Mouse (Mus musculus) T-helper 2 cell (primary cell): Measurements from ENCODE around the gene Cdc45.
"Not testable (repeated sequence)": the region's sequence is repeated elsewhere in the genome, so short reads cannot be mapped to it uniquely, and the experiment has no call there.

Source experiments
- in situ Hi-C: fragments of 300-600 bp; cut with MboI, MseI; formaldehyde crosslinking; loops from one replicate; pipeline ENCODE4 v1.15.1; 2025; ENCODE audit warnings: high pct_unique_total_duplicates

Cdc45 gene

GRCm38 (mm10) chr16:18811468-18812384 lies at the start of gene Cdc45, which contains the start of gene Ufd1:
TSS of gene Cdc45 (minus strand) at chr16:18811987.
TSS of gene Ufd1 (plus strand) at chr16:18811779.
- in situ Hi-C loops, result loop anchor here (10.0 to 25.0 kb wide), 2 partner anchors 549 to 1173 kb away; partner anchors contain the start of genes Gm49776 and Klhl6

GRCm38 (mm10) chr16:18860186-18860585 lies 48.4 kb upstream of the Cdc45 start:
- in situ Hi-C loops, result loop anchor here (5.0 kb wide), 1 partner anchor 168 kb away; no protein-coding TSS in a partner anchor

DNA sequence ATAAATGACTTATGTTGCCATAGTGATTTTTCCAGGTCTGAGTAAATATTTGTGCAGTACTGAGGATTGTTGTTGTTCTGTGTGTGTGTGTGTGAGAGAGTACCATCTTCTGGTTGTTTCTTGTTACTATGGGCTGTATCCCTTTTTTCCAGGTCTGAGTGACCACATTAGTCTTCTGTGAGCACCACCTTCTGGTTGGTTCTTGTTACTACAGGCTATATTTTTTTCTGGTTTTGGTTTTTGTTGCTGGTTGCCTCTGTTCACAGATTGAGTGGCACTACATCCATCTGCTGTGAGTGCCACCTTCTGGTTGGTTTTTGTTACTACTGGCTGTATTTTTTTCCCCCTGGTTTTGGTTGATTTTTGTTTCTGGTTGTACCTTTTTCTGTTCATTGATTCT lies 46.8 kb upstream of the Cdc45 start:
- in situ Hi-C loops, result no loop called here

- in situ Hi-C loops, result not testable (repeated sequence)
These were observed 37.9 kb upstream of the Cdc45 start for GRCm38 (mm10) chr16:18849521-18850190.

GRCm38 (mm10) chr16:18846301-18846820 lies 34.6 kb upstream of the Cdc45 start:
- in situ Hi-C loops, result no loop called here

DNA sequence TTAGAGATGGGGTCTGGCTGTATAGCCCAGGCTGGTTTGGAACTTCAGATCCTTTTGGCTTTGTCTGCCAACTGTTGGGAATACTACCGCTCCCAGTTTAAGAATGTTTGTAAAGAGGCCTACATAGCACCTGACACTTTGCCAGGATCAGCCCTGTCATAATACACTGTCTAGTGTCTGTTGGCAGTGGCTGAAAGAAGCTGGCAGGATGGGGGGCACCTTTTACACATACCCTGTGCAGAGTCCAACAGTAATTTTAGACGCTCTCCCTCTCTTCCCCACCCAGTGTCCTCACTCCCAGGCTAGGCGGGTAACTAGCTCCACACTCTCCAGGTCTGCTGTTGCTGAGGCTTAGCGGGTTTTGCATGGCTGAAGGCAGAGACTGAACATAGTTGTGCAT lies 26.6 kb upstream of the Cdc45 start:
- in situ Hi-C loops, result no loop called here

DNA sequence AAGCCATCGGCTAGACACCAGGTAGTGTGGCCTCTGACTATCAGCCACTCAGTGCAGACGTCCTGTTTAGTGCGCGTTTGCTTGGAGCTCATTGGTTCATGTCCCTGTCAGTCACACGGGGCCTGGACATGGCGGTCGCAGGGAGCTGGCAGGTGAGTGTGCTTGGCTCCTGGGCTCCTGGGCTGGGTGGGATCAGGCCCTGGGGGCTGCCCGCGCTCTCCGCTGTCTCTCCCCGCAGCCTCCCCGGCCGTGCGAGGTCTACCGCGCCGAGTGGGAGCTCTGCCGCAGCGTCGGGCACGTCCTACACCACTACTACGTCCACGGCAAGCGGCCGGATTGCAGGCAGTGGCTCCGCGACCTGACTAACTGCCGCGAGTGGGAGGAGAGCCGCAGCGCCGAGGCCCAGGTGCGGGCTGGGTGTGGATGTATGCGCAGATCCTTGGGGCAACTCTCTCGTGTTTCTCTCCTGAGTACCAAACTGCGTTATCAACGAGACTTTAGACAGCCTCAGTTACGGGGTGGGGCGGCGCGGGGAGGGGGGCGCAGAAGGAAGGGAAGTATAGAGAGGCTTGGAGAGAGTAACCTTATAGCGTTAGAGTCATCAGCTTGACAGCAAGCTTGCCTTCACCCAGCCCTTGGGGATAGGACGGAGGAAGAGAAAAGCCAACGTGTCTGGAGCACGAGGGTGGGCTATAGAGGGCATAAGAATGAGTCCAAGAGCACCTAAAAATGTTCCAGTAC lies 24.9 kb upstream of the Cdc45 start, which contains the start of the genes 2510002D24Rik and Gm28539:
TSS of gene 2510002D24Rik (plus strand) at position 111 of the 741 bp plus-strand sequence.
TSS of gene Gm28539 (plus strand) at position 117 of the 741 bp plus-strand sequence.
- in situ Hi-C loops, result no loop called here

DNA sequence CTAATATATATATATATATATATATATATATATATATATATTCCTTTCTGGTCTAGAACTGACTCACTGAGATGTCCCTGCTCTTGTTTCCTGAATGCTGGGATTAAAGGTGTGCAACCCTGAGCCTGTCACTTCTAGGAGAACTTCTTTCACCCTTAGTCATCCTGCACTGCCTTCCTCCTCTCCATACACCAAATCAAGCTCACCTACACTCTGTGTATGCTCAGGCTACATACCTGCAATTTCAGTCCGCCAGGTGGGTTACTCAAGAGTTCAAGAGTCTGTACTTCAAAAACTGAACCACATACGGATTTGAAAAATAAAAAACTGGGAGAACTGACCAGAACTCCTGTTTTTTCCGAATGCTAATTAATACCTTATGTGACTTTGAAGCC lies 24.3 kb upstream of the Cdc45 start:
- in situ Hi-C loops, result no loop called here

DNA sequence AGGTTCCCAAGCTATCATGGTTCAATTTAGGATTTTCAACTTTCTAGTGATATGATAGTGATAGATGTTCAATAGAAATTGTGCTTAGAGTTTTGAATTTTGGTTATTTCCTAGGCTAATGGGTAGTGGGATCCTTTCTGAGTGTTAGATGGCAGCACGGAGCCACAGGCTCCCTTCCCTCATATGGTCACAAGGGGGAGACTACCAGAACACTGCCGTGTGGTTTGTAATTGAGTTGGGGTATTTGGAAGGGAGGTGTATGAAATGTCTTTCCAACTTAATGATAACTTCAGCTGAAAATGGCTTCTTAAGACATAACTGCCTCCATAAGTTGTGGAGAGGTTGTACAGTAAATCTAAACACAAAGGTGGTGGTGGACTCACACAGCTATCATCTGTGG lies 21.7 kb upstream of the Cdc45 start:
- in situ Hi-C loops, result no loop called here

- in situ Hi-C loops, result no loop called here
These were observed 17.3 kb upstream of the Cdc45 start for GRCm38 (mm10) chr16:18829102-18829501.

- in situ Hi-C loops, result no loop called here
These were observed 16.8 kb upstream of the Cdc45 start for GRCm38 (mm10) chr16:18828630-18829029.

GRCm38 (mm10) chr16:18822925-18823324 lies 11.1 kb upstream of the Cdc45 start:
- in situ Hi-C loops, result loop anchor here (25.0 kb wide), 1 partner anchor 561 kb away; the partner anchor contains the start of gene Gm49776

- in situ Hi-C loops, result loop anchor here (25.0 kb wide), 1 partner anchor 560 kb away; the partner anchor contains the start of gene Gm49776
These were observed 10.6 kb upstream of the Cdc45 start for GRCm38 (mm10) chr16:18822356-18822755.

GRCm38 (mm10) chr16:18812385-18812910 lies 661 bp upstream of the Cdc45 start:
- in situ Hi-C loops, result loop anchor here (10.0 to 25.0 kb wide), 2 partner anchors 550 to 1172 kb away; partner anchors contain the start of genes Gm49776 and Klhl6

GRCm38 (mm10) chr16:18811032-18811431 lies 755 bp downstream of the Cdc45 start:
- in situ Hi-C loops, result loop anchor here (10.0 to 25.0 kb wide), 2 partner anchors 549 to 1174 kb away; partner anchors contain the start of genes Gm49776 and Klhl6

- in situ Hi-C loops, result loop anchor here (25.0 kb wide), 1 partner anchor 547 kb away; the partner anchor contains the start of gene Gm49776
These were observed 2.8 kb downstream of the Cdc45 start for GRCm38 (mm10) chr16:18809001-18809400.

GRCm38 (mm10) chr16:18805746-18806145 lies 6.0 kb downstream of the Cdc45 start:
- in situ Hi-C loops, result loop anchor here (25.0 kb wide), 1 partner anchor 543 kb away; the partner anchor contains the start of gene Gm49776

- in situ Hi-C loops, result no loop called here
These were observed 12.9 kb downstream of the Cdc45 start for GRCm38 (mm10) chr16:18798841-18799240.

- in situ Hi-C loops, result no loop called here
These were observed 13.6 kb downstream of the Cdc45 start for GRCm38 (mm10) chr16:18798151-18798550.

GRCm38 (mm10) chr16:18796645-18797044 lies 15.1 kb downstream of the Cdc45 start:
- in situ Hi-C loops, result no loop called here
